Mouse (Mus musculus) testis, adult 2 months (tissue): Measurements from ENCODE around the gene Akap13. TPM values are rescaled to one million over a fixed set of nuclear protein-coding genes. Genes with fewer than 3 reads are reported as not detected.

Experiments
- H3K27ac ChIP-seq: fragments of 200-500 bp; 2 replicates; pipeline ENCODE4 v1.5.1; 2012; ENCODE audit warnings: low read depth, low read length; ENCODE audit not compliant: control insufficient read depth, insufficient read depth
- H3K27me3 ChIP-seq: fragments of 200-500 bp; 2 replicates; pipeline ENCODE4 v1.6.1; 2012; ENCODE audit warnings: mild to moderate bottlenecking, low read length, moderate library complexity; ENCODE audit not compliant: control insufficient read depth, insufficient read depth
- H3K36me3 ChIP-seq: fragments of 200-500 bp; 2 replicates; pipeline ENCODE4 v1.6.1; 2012; ENCODE audit warnings: mild to moderate bottlenecking, low read length; ENCODE audit not compliant: control insufficient read depth, insufficient read depth
- H3K4me1 ChIP-seq: fragments of 200-500 bp; 2 replicates; pipeline ENCODE4 v1.6.1; 2012; ENCODE audit warnings: low read length; ENCODE audit not compliant: control insufficient read depth, insufficient read depth
- H3K4me3 ChIP-seq: fragments of 200-500 bp; 2 replicates; pipeline ENCODE4 v1.5.1; 2012; ENCODE audit warnings: low read depth, mild to moderate bottlenecking, low read length, moderate library complexity, mixed read lengths; ENCODE audit not compliant: control insufficient read depth
- CTCF ChIP-seq: fragments of 200-500 bp; IDR thresholded peaks from 2 replicates; pipeline ENCODE4 v1.5.1; 2012; ENCODE audit warnings: low read depth, mild to moderate bottlenecking, inconsistent platforms, low read length, moderate library complexity; ENCODE audit not compliant: control insufficient read depth, insufficient read depth, insufficient replicate concordance
- POLR2A ChIP-seq: fragments of 200-500 bp; IDR thresholded peaks from 2 replicates; pipeline ENCODE4 v1.6.1; 2012; ENCODE audit warnings: low read depth, mild to moderate bottlenecking, inconsistent platforms, low read length, moderate library complexity; ENCODE audit not compliant: control insufficient read depth
- polyA plus RNA-seq: library from polyadenylated mRNA; depleted of rRNA; stranded (reverse); fragments of >200 nt; gene quantifications from 2 replicates; pipeline ENCODE4 v1.2.3, GENCODE M21; 2012; rRNA removed

The Akap13 gene
- 3.6 and 4.1 TPM in 2 replicates for polyA plus RNA-seq

- Histone ChIP-seq H3K27me3 (no peaks in the 10 kb centered on the region), H3K4me1 (no peaks in the 10 kb centered on the region), H3K4me3 (peak within 1 kb of the TSS; percentile 93), H3K27ac (peak within 1 kb of the TSS; percentile 91), H3K36me3 (no peaks in the 10 kb centered on the region)
- TF ChIP-seq CTCF (no peak), POLR2A (peak; percentile 56; the same call in 1 of the 2 replicates)
These were observed at the start of gene Akap13 for GRCm38 (mm10) chr7:75455223-75456151. TSS of gene Akap13 (plus strand) at chr7:75455534.

- H3K36me3 ChIP-seq: no peaks in the 10 kb centered on the region
- no peaks in the 10 kb centered on the region for H3K27me3 ChIP-seq
- no peak overlapping the region for H3K27ac ChIP-seq
- TF ChIP-seq POLR2A: no peak
- no peak for TF ChIP-seq CTCF
- no peaks in the 10 kb centered on the region for H3K4me1 ChIP-seq
- no peak overlapping the region for H3K4me3 ChIP-seq
These were observed 44.7 kb upstream of the Akap13 start for GRCm38 (mm10) chr7:75410641-75411040.

- no peaks in the 10 kb centered on the region for H3K36me3 ChIP-seq
- no peaks in the 10 kb centered on the region for H3K4me1 ChIP-seq
- H3K27ac ChIP-seq: no peak overlapping the region
- no peak for TF ChIP-seq CTCF
- no peak for TF ChIP-seq POLR2A
- no peak overlapping the region for H3K4me3 ChIP-seq
- H3K27me3 ChIP-seq: no peaks in the 10 kb centered on the region
These were observed 44.1 kb upstream of the Akap13 start for GRCm38 (mm10) chr7:75411226-75411625.

- TF ChIP-seq CTCF (no peak), POLR2A (no peak)
- Histone ChIP-seq H3K36me3 (no peaks in the 10 kb centered on the region), H3K4me1 (no peaks in the 10 kb centered on the region), H3K27me3 (no peaks in the 10 kb centered on the region), H3K27ac (no peak overlapping the region), H3K4me3 (no peak overlapping the region)
These were observed 43.3 kb upstream of the Akap13 start for GRCm38 (mm10) chr7:75412011-75412510.

GRCm38 (mm10) chr7:75412568-75412967, 42.8 kb upstream of the Akap13 start:
- Histone ChIP-seq H3K4me1 (no peaks in the 10 kb centered on the region), H3K27ac (no peak overlapping the region), H3K27me3 (no peaks in the 10 kb centered on the region), H3K4me3 (no peak overlapping the region), H3K36me3 (no peaks in the 10 kb centered on the region)
- TF ChIP-seq POLR2A (no peak), CTCF (no peak)

GRCm38 (mm10) chr7:75413903-75414302, 41.4 kb upstream of the Akap13 start:
- H3K4me3 ChIP-seq: no peak overlapping the region
- no peak overlapping the region for H3K27ac ChIP-seq
- TF ChIP-seq POLR2A (no peak), CTCF (no peak)
- H3K4me1 ChIP-seq: no peaks in the 10 kb centered on the region
- no peaks in the 10 kb centered on the region for H3K27me3 ChIP-seq
- no peaks in the 10 kb centered on the region for H3K36me3 ChIP-seq

- H3K27me3 ChIP-seq: no peaks in the 10 kb centered on the region
- H3K4me3 ChIP-seq: no peak overlapping the region
- H3K36me3 ChIP-seq: no peaks in the 10 kb centered on the region
- TF ChIP-seq CTCF (no peak), POLR2A (no peak)
- no peaks in the 10 kb centered on the region for H3K4me1 ChIP-seq
- no peak overlapping the region for H3K27ac ChIP-seq
These were observed 41.0 kb upstream of the Akap13 start for GRCm38 (mm10) chr7:75414316-75414715.
